Mouse (Mus musculus): ENCODE data around the gene Ppara.

The Ppara gene

GRCm38 (mm10) chr15:85734571-85735033 lies at the start of gene Ppara:
TSS of gene Ppara (plus strand) at chr15:85734983.
- in situ Hi-C loops (cut with MboI, MseI): loop anchor here (10.0 kb wide), 1 partner anchor 400 kb away; no protein-coding TSS in a partner anchor

GRCm38 (mm10) chr15:85686641-85687395 lies 48.0 kb upstream of the Ppara start:
- in situ Hi-C loops (cut with MboI, MseI): no loop called here

GRCm38 (mm10) chr15:85687630-85688410 lies 47.0 kb upstream of the Ppara start:
- in situ Hi-C loops (cut with MboI, MseI): no loop called here

- in situ Hi-C loops (cut with MboI, MseI): no loop called here
Measured at GRCm38 (mm10) chr15:85688734-85689133, 46.0 kb upstream of the Ppara start.

GRCm38 (mm10) chr15:85689523-85689922 lies 45.3 kb upstream of the Ppara start:
- in situ Hi-C loops (cut with MboI, MseI): no loop called here

- in situ Hi-C loops (cut with MboI, MseI): no loop called here
Measured at GRCm38 (mm10) chr15:85690058-85690457, 44.7 kb upstream of the Ppara start.

- in situ Hi-C loops (cut with MboI, MseI): no loop called here
Measured at GRCm38 (mm10) chr15:85690875-85691274, 43.9 kb upstream of the Ppara start.

GRCm38 (mm10) chr15:85693115-85693514 lies 41.7 kb upstream of the Ppara start:
- in situ Hi-C loops (cut with MboI, MseI): no loop called here

- in situ Hi-C loops (cut with MboI, MseI): no loop called here
Measured at GRCm38 (mm10) chr15:85693819-85694218, 41.0 kb upstream of the Ppara start.

- in situ Hi-C loops (cut with MboI, MseI): no loop called here
Measured at GRCm38 (mm10) chr15:85694379-85694778, 40.4 kb upstream of the Ppara start.

- in situ Hi-C loops (cut with MboI, MseI): no loop called here
Measured at GRCm38 (mm10) chr15:85695304-85695703, 39.5 kb upstream of the Ppara start.

GRCm38 (mm10) chr15:85698345-85699034 lies 36.3 kb upstream of the Ppara start:
- in situ Hi-C loops (cut with MboI, MseI): no loop called here

- in situ Hi-C loops (cut with MboI, MseI): no loop called here
Measured at GRCm38 (mm10) chr15:85699452-85699851, 35.3 kb upstream of the Ppara start.

GRCm38 (mm10) chr15:85699862-85700501 lies 34.8 kb upstream of the Ppara start:
- in situ Hi-C loops (cut with MboI, MseI): loop anchor here (5.0 kb wide), 1 partner anchor 88 kb away; no protein-coding TSS in a partner anchor

- in situ Hi-C loops (cut with MboI, MseI): loop anchor here (5.0 kb wide), 1 partner anchor 88 kb away; no protein-coding TSS in a partner anchor
Measured at GRCm38 (mm10) chr15:85700716-85701115, 34.1 kb upstream of the Ppara start.

- in situ Hi-C loops (cut with MboI, MseI): loop anchor here (5.0 kb wide), 1 partner anchor 89 kb away; no protein-coding TSS in a partner anchor
Measured at GRCm38 (mm10) chr15:85701128-85701930, 33.5 kb upstream of the Ppara start.

- in situ Hi-C loops (cut with MboI, MseI): loop anchor here (5.0 kb wide), 1 partner anchor 90 kb away; no protein-coding TSS in a partner anchor
Measured at GRCm38 (mm10) chr15:85702411-85702951, 32.3 kb upstream of the Ppara start.

- in situ Hi-C loops (cut with MboI, MseI): loop anchor here (5.0 kb wide), 1 partner anchor 91 kb away; no protein-coding TSS in a partner anchor
Measured at GRCm38 (mm10) chr15:85703194-85703641, 31.6 kb upstream of the Ppara start.

GRCm38 (mm10) chr15:85703858-85704257 lies 30.9 kb upstream of the Ppara start:
- in situ Hi-C loops (cut with MboI, MseI): loop anchor here (5.0 kb wide), 1 partner anchor 92 kb away; no protein-coding TSS in a partner anchor

Measured in T-helper 2 cell (primary cell).